Mouse (Mus musculus) limb, embryonic 11.5 days (tissue): ENCODE data around the gene Csdc2. TPM values are rescaled to one million over a fixed set of nuclear protein-coding genes. Genes with fewer than 3 reads are reported as not detected.
A peak's percentile ranks its signal among the peaks of the same experiment; 100 is the strongest.

Experiments
- ATAC-seq: fragments of 200-750 bp; cut with Nextera tagmentation; 2 replicates; pipeline ENCODE4 v1.8.0; 2017; ENCODE audit warnings: low read depth; ENCODE audit not compliant: insufficient number of reproducible peaks, low FRiP score, low TSS enrichment
- DNase-seq: peaks from one replicate; pipeline ENCODE4 v3.0.0-alpha.2; 2015; ENCODE audit warnings: low spot score
- H3K27ac ChIP-seq: fragments of 300-500 bp; sonication (generic); replicated peaks from 2 replicates; pipeline ENCODE4 v1.5.1; 2014; ENCODE audit warnings: low read depth, mild to moderate bottlenecking, low read length
- H3K27me3 ChIP-seq: fragments of 300-500 bp; sonication (generic); 2 replicates; pipeline ENCODE4 v1.6.1; 2014; ENCODE audit warnings: mild to moderate bottlenecking, low read length, mixed read lengths; ENCODE audit not compliant: control insufficient read depth, insufficient read depth
- H3K36me3 ChIP-seq: fragments of 300-500 bp; sonication (generic); 2 replicates; pipeline ENCODE4 v1.6.1; 2014; ENCODE audit warnings: mild to moderate bottlenecking, low read length, moderate library complexity, mixed read lengths; ENCODE audit not compliant: control insufficient read depth, insufficient read depth
- H3K4me1 ChIP-seq: fragments of 300-500 bp; sonication (generic); 2 replicates; pipeline ENCODE4 v1.6.1; 2014; ENCODE audit warnings: low read length, mixed read lengths; ENCODE audit not compliant: control insufficient read depth, insufficient read depth
- H3K4me2 ChIP-seq: fragments of 300-500 bp; sonication (generic); 2 replicates; pipeline ENCODE4 v1.6.1; 2014; ENCODE audit warnings: low read depth, mild to moderate bottlenecking, moderate library complexity; ENCODE audit not compliant: severe bottlenecking
- H3K4me3 ChIP-seq: fragments of 300-500 bp; sonication (generic); 2 replicates; pipeline ENCODE4 v1.5.1; 2014; ENCODE audit warnings: low read depth, low read length
- H3K9ac ChIP-seq: fragments of 300-500 bp; sonication (generic); 2 replicates; pipeline ENCODE4 v1.6.1; 2014; ENCODE audit warnings: mild to moderate bottlenecking, low read length
- H3K9me3 ChIP-seq: fragments of 300-500 bp; sonication (generic); 2 replicates; pipeline ENCODE4 v1.6.1; 2016; ENCODE audit warnings: low read length; ENCODE audit not compliant: control insufficient read depth
- whole genome bisulfite sequencing: fragments of 180-500 bp; shearing (Covaris S2); extraction: QIAGEN DNeasy Blood & Tissue Kit; methylation state at CpG from one replicate; pipeline ENCODE4 v1.1.7; 2014; 5-methylcytosine and 5-hydroxymethylcytosine counted together
- polyA plus RNA-seq: library from polyadenylated mRNA; unstranded; fragments of >200 nt; fragmentation: Nextera tagmentation; extraction: Ambion mirVana; gene quantifications from 2 replicates; pipeline ENCODE4 v1.2.1, GENCODE M21; 2014

Csdc2 gene
- polyA plus RNA-seq, 1 experiment from 2014 or later: 4.9 TPM

DNA sequence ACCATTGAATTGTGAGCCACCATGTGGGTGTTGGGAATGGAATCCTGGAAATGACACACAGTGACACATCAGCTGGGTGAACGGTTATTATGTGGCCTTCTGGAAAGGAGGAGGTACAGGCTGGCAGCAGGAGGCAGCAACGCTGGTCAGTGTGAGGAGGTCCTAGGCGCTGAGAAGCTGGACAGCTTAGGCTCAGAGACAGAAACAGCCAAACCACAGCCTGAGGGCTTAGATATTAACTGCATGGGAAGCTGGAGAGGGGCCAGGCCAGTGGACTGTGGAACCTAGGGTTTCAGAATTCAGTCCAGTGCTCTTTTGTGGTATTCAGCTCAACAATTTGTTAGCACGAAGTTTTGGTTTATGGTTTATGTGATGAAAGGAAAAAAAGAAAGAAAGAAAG, 8.8 kb upstream of the Csdc2 start:
- Histone ChIP-seq H3K4me1 (peaks cover 4% of the 10 kb centered on the region; the same call in 1 of the 2 replicates), H3K9ac (no peak overlapping the region), H3K36me3 (0 out of 2 replicates have a peak, but pooled peaks cover 3% of the 10 kb centered on the region), H3K27ac (no peak overlapping the region), H3K9me3 (no peaks in the 10 kb centered on the region), H3K4me2 (no peak overlapping the region), H3K27me3 (no peaks in the 10 kb centered on the region), H3K4me3 (no peak overlapping the region)
- WGBS: 64% methylated on average over 4 of the region's 4 CpGs
- no peak for ATAC-seq
- DNase-seq: no peak

DNA sequence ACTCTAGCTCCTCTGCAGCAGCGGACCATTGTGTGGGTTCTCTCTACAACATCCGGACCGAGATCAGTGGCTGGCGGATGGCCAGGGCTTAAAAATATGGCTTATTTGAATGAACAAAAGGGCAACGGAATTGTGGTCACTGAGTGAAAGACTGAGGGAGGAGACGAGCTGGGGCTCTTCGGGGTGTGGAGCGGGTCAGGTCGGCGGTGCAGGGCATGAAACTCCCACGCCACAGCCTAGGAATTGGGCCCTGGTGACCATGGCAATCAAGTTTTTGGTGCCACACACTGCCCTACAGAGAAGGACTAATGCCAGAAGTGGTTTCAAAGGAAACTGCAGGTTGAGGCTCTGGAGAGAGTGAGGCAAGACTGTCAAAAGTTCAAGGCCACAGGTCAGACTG, 8.3 kb upstream of the Csdc2 start:
- H3K36me3 ChIP-seq: 0 out of 2 replicates have a peak, but pooled peaks cover under 1% of the 10 kb centered on the region
- no peaks in the 10 kb centered on the region for H3K9me3 ChIP-seq
- 80% methylated on average over 11 of the region's 11 CpGs for WGBS
- H3K4me2 ChIP-seq: no peak overlapping the region
- no peaks in the 10 kb centered on the region for H3K27me3 ChIP-seq
- ATAC-seq: no peak
- DNase-seq: no peak
- H3K9ac ChIP-seq: no peak overlapping the region
- H3K27ac ChIP-seq: no peak overlapping the region
- no peak overlapping the region for H3K4me3 ChIP-seq
- peaks cover 4% of the 10 kb centered on the region; the same call in 1 of the 2 replicates for H3K4me1 ChIP-seq

DNA sequence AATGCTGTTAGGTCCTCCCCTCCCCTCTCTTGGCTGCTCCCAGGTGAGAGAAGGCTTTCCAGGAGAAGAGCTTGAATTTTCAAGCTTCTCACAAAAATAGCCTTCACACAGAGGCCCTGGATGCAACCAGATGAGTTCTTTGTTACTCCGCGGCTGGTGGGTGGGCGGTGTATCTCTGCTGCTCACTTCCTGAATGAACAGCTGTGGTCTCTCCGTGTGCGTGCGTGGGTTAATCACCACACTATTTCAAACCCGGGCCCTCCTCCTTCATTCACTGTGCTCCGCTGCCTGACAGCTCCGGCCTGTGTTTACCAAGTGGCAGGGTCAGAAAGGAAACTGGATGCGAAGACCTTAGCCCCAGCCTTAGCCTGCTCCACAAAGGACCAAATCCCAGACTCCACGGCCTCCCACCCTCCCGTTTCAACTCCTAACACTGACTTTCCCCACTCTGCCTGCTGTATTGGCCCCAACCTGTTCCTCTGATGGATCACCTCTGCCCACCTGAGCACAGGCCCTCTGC, 3.5 kb upstream of the Csdc2 start:
- no peaks in the 10 kb centered on the region for H3K27me3 ChIP-seq
- H3K9ac ChIP-seq: no peak overlapping the region
- peaks cover 16% of the 10 kb centered on the region for H3K4me1 ChIP-seq
- no peaks in the 10 kb centered on the region for H3K9me3 ChIP-seq
- DNase-seq (no peak), ATAC-seq (no peak)
- no peak overlapping the region for H3K27ac ChIP-seq
- H3K4me2 ChIP-seq: no peak overlapping the region
- no peak overlapping the region for H3K4me3 ChIP-seq
- WGBS: 54% methylated on average over 12 of the region's 12 CpGs
- no peaks in the 10 kb centered on the region for H3K36me3 ChIP-seq

GRCm38 (mm10) chr15:81933986-81934385, 2.6 kb upstream of the Csdc2 start:
- 91% methylated on average over 1 of the region's 1 CpGs for WGBS
- H3K4me3 ChIP-seq: no peak overlapping the region
- ATAC-seq (no peak), DNase-seq (no peak)
- no peaks in the 10 kb centered on the region for H3K9me3 ChIP-seq
- no peaks in the 10 kb centered on the region for H3K27me3 ChIP-seq
- H3K36me3 ChIP-seq: no peaks in the 10 kb centered on the region
- no peak overlapping the region for H3K4me2 ChIP-seq
- no peak overlapping the region for H3K9ac ChIP-seq
- H3K27ac ChIP-seq: no peak overlapping the region
- H3K4me1 ChIP-seq: peaks cover 21% of the 10 kb centered on the region

- 0 out of 2 replicates have a peak, but pooled peaks have one; percentile 12 for ATAC-seq
- DNase-seq: no peak
- peak overlapping the region; percentile 62; the same call in 1 of the 2 replicates for H3K9ac ChIP-seq
- H3K27me3 ChIP-seq: no peaks in the 10 kb centered on the region
- no peaks in the 10 kb centered on the region for H3K9me3 ChIP-seq
- WGBS: 55% methylated on average over 7 of the region's 7 CpGs
- peak overlapping the region; percentile 37; the same call in 1 of the 2 replicates for H3K4me3 ChIP-seq
- H3K4me2 ChIP-seq: peak overlapping the region; percentile 74
- H3K36me3 ChIP-seq: no peaks in the 10 kb centered on the region
- peaks cover 21% of the 10 kb centered on the region for H3K4me1 ChIP-seq
- H3K27ac ChIP-seq: no peak overlapping the region
Measured at GRCm38 (mm10) chr15:81935869-81936637, 506 bp upstream of the Csdc2 start.

DNA sequence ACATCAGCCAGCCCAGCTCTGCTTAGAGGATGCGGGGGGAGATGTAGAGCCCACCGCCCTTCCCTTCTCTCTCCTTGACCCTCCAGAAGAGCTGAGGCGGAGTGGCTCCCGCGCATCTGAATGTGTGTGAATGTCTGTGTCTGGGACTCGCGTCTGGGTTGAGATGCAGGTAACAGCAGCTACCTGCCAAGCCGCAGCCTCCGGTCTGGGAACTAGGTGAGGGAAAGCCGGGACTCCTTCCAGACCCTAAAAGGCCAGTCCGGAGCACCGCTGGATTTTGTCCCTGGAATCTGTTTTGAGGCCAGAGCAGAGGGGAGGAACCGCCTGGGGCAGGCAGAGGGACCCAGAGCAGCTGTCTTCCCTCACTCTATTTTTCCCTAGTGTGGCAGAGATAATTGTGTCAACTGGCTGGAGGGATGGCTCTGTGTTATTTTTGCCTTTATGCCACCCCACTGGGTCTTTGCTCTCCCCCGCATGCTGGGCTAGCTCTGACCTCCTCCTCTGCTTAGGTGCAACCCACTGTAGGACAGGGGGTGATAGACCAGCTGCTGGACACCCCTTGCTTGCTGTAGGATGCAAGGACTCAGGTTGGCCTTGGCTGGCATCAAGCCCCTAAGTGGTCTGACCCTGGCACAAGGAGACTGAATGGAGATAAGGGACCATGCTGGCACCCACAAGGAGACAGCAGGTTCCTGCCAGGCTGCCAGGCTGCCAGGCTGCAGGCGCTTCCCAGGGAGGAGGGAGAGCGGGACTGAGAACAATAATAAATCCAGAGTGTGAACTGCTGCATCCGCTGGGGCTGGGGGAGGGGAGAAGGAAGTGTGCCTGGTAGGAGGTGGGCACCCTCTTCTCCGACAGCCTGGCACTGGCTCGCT, 776 bp downstream of the Csdc2 start:
- 7% methylated on average over 19 of the region's 19 CpGs for WGBS
- no peak for ATAC-seq
- DNase-seq: peak; percentile 31
- Histone ChIP-seq H3K4me3 (peak overlapping the region; percentile 37), H3K4me2 (peak overlapping the region; percentile 74), H3K27ac (no peak overlapping the region), H3K4me1 (peaks cover 21% of the 10 kb centered on the region), H3K27me3 (no peaks in the 10 kb centered on the region), H3K9ac (peak overlapping the region; percentile 62), H3K36me3 (no peaks in the 10 kb centered on the region), H3K9me3 (no peaks in the 10 kb centered on the region)

DNA sequence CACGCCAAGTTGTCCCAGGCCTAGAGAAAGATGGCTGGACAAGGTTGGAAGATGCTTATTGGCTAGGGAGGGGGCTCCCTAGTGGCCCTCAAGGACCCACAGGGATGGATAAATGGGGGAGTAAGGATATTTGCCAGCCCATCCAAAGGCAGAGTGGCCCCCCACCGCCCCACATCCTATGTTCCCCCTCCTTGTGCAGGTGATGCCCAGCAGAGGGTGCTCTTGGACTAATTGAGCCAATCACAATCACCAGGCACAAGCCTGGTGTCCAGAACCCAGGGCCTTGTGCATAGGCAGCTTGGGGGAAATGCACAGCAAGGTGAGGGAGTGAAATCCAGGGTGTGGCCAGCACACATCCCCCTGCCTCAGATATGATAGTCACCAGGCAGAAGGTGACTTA, 1.7 kb downstream of the Csdc2 start:
- Histone ChIP-seq H3K27ac (no peak overlapping the region), H3K4me3 (no peak overlapping the region), H3K27me3 (no peaks in the 10 kb centered on the region), H3K9me3 (no peaks in the 10 kb centered on the region), H3K9ac (no peak overlapping the region), H3K4me1 (peaks cover 23% of the 10 kb centered on the region), H3K4me2 (no peak overlapping the region; the same call in 1 of the 2 replicates), H3K36me3 (no peaks in the 10 kb centered on the region)
- DNase-seq (peak; percentile 72), ATAC-seq (no peak)
- 32% methylated on average over 2 of the region's 2 CpGs for WGBS

GRCm38 (mm10) chr15:81939157-81939715, 2.7 kb downstream of the Csdc2 start:
- Histone ChIP-seq H3K9me3 (no peaks in the 10 kb centered on the region), H3K27ac (no peak overlapping the region), H3K4me1 (peaks cover 26% of the 10 kb centered on the region), H3K27me3 (no peaks in the 10 kb centered on the region), H3K4me3 (no peak overlapping the region), H3K36me3 (no peaks in the 10 kb centered on the region), H3K9ac (no peak overlapping the region), H3K4me2 (no peak overlapping the region)
- ATAC-seq: no peak
- 84% methylated on average over 10 of the region's 10 CpGs for WGBS
- no peak for DNase-seq
